Mouse (Mus musculus): ENCODE measurements around the gene Fhit. TPM values are rescaled to one million over a fixed set of nuclear protein-coding genes. Genes with fewer than 3 reads are reported as not detected.

Gene Fhit
- total RNA-seq (2021) = 1 to 10 TPM; 4.8 to 5.8 TPM
- long read RNA-seq, experiment 1 = 0 reads
- long read RNA-seq, experiment 2, partial matches to known transcripts = 0 of 1 reads
- long read RNA-seq, experiment 2, other reads (novel, unspliced or antisense) = 1 of 1 reads

GRCm38 (mm10) chr14:11161751-11162231, at the start of gene Fhit:
Gene Fhit (minus strand): TSS chr14:11162035.
- peak within 1 kb of the TSS; percentile 76 for H3K4me3 ChIP-seq
- peak within 1 kb of the TSS; percentile 93 for H3K27ac ChIP-seq
- peak; percentile 84 to 94 for DNase-seq (ENCODE audit: low spot score in 2 of 2)
- TF ChIP-seq CTCF (conservative IDR thresholded peaks at IDR 0.05) = no peak

DNA sequence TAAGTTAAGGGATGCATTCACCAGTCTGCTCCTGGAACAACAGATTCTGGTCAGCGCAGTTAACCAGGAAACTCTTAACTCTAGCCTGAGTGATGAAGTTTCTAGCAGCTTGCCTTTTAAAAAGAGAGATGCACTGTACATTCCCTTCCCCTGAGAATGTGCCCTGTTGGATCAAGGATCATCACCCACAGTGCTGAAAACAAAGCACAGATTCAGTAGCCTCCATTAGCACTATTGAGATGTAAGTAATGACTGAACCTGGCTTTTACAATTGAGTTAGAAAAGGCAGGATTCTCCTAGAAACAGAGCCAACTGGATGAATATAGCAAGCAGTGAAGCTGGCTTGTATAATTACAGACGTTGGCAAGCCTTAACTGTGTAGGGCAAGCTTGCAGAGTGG, 45.0 kb upstream of the Fhit start:
- no peak for TF ChIP-seq CTCF (conservative IDR thresholded peaks at IDR 0.05)
- no peak for DNase-seq (ENCODE audit: low spot score in 2 of 2)
- H3K4me3 ChIP-seq = no peak overlapping the region
- H3K27ac ChIP-seq = no peak overlapping the region

- DNase-seq (ENCODE audit: low spot score in 2 of 2) = peak; percentile 73 to 87
- Histone ChIP-seq H3K4me3 (peak overlapping the region; percentile 76), H3K27ac (peak overlapping the region; percentile 93)
- no peak for TF ChIP-seq CTCF (conservative IDR thresholded peaks at IDR 0.05)
Measured at GRCm38 (mm10) chr14:11160806-11161450, 907 bp downstream of the Fhit start.

DNA sequence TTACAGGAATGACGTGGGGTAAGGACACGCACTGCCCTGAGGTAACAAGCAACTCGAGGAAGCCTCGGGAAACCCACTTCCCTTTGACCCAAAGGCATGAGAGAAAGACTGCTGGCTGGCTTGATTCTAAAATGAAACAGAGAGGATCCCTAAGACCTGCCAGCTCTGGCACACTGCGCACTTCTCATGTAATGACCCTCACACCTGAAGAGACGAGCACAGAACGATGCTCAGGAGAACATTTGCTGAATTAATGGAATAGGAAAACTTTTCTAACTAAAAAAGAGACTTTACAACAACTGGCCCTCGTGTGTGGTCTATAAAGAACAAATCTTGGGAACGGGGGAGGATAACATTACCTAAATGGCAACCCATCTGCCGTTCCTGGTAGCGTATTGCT, 2.2 kb downstream of the Fhit start:
- no peak for TF ChIP-seq CTCF (conservative IDR thresholded peaks at IDR 0.05)
- no peak for DNase-seq (ENCODE audit: low spot score in 2 of 2)
- H3K4me3 ChIP-seq = peak overlapping the region; percentile 6; the same call in 1 of the 2 replicates
- H3K27ac ChIP-seq = no peak overlapping the region

GRCm38 (mm10) chr14:11159021-11159420, 2.8 kb downstream of the Fhit start:
- Histone ChIP-seq H3K27ac (no peak overlapping the region), H3K4me3 (no peak overlapping the region)
- no peak for DNase-seq (ENCODE audit: low spot score in 2 of 2)
- no peak for TF ChIP-seq CTCF (conservative IDR thresholded peaks at IDR 0.05)

GRCm38 (mm10) chr14:11157741-11158140, 4.1 kb downstream of the Fhit start:
- H3K27ac ChIP-seq = no peak overlapping the region
- DNase-seq (ENCODE audit: low spot score in 2 of 2) = no peak
- H3K4me3 ChIP-seq = no peak overlapping the region
- no peak for TF ChIP-seq CTCF (conservative IDR thresholded peaks at IDR 0.05)

DNA sequence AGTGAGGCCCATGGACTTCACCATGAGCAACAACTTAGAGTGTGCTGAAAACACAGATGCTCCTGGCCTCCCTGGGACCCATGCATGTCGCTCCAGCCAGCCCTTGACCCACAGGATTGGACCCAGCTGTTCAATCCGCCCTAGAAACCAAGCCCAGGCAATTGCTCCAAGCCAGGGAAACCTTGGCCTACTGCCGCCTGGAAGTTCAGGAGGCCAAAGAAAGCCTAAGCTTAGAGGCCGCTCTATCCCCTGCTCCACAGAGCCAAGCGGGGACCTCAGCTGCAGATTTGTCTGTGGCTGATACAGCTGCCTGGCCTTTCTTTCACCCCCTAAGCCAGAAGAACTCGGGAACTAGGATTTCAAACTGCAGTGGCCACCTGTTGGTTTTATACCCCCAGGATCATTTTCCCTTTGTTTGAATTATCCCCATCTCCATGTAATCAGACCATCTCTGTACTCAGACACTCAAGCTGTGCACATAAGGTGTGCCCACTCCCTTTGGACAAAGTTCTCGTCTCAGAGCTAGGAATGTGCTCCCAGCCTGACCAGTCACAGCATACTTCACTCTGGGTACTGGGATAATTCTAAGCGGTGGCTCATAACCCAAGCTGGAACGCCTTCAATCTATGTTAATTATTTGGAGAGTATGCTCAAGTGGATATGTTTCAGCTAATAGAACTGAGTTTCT, 10.1 kb downstream of the Fhit start:
- Histone ChIP-seq H3K4me3 (no peak overlapping the region), H3K27ac (no peak overlapping the region)
- no peak for DNase-seq (ENCODE audit: low spot score in 2 of 2)
- TF ChIP-seq CTCF (conservative IDR thresholded peaks at IDR 0.05) = no peak

DNA sequence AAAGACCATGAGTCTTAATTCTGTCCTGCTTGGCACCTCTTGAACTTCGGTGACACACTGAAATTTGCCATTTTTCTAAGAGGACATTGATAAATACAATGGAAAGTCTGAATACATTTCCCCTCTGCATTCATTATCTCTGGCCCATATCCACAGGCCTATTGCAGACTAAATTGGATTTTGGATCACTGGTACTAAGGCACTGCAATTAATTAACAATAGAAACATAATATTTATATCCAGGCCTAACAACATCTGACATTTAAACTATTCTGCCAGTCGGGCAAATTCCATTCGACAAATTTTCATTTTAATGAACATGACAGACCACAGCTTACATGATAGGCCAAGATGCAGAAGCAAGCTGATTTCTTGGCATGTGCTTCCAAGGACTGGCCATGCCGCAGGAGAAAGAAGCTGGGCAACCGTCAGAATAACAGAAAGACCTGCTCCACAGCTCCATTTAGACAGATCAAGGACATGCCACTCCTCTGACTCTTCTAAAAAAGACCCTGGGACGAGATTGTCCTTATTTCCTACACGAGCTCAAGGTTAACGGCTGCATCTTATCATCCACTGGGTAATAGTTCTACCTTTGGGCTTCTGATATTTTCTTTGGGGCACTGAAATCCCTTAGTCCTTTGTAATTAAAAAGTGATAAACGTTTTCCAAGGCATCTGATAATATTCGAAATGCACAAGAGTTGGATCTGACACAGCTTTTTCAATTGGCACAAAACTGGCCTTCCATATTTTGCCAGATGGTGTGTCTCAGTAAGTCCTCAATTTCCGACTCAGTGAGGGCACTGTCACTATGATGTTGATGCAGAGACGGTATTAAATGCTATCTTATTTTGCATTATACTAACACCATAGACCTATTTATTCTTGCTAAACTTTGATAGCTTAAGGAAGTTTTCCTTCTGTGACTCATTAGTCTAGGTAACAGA, 27.8 kb downstream of the Fhit start:
- DNase-seq (ENCODE audit: low spot score in 2 of 2) = peak in 1 of 2 experiments; percentile 8
- no peak for TF ChIP-seq CTCF (conservative IDR thresholded peaks at IDR 0.05)
- Histone ChIP-seq H3K4me3 (no peak overlapping the region), H3K27ac (peak overlapping the region; percentile 49; the same call in 1 of the 2 replicates)

GRCm38 (mm10) chr14:11132637-11133474, 29.0 kb downstream of the Fhit start:
- peak; percentile 11 to 16 for DNase-seq (ENCODE audit: low spot score in 2 of 2)
- Histone ChIP-seq H3K4me3 (no peak overlapping the region), H3K27ac (peak overlapping the region; percentile 49)
- no peak for TF ChIP-seq CTCF (conservative IDR thresholded peaks at IDR 0.05)

GRCm38 (mm10) chr14:11125096-11125495, 36.7 kb downstream of the Fhit start:
- no peak for TF ChIP-seq CTCF (conservative IDR thresholded peaks at IDR 0.05)
- H3K27ac ChIP-seq = no peak overlapping the region
- DNase-seq (ENCODE audit: low spot score in 2 of 2) = no peak
- no peak overlapping the region for H3K4me3 ChIP-seq

DNA sequence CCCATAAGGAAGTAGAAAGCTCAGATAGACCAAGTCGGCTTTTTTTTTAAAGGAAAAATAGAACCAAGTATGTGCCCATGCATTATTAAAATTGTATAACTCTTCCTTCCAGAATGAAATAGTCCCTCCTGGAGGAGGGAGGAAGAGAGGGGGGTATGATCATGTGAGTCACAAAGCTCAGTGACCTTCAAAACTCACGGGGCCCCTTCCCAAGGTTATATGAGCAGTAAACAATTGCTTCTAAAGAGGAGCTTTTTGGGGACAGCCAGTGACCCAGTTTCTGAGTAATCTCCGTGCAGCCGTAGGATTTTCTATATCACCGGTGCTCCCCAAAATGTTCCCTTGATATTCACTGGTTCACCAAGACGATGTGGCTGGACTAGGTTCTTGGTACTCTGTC, 42.8 kb downstream of the Fhit start:
- DNase-seq (ENCODE audit: low spot score in 2 of 2) = no peak
- TF ChIP-seq CTCF (conservative IDR thresholded peaks at IDR 0.05) = no peak
- H3K4me3 ChIP-seq = no peak overlapping the region
- no peak overlapping the region for H3K27ac ChIP-seq

DNA sequence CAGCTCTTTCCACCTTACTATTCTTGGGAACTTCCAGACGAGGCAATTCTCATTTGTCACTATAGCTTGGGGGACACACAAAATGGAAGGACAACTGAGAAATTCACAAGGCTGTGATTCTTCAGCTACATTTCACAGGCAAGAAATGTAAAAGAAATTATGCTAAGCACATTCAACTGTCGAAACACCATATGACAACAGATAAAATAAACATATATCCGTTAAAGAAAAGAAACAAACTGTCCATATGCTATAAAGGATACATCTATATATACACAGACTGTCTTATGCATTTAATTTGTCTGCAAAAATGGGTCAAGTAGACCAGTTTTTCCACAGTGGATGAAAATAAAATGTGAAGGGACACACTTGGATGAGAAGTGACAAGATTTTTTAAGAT, 76.2 kb downstream of the Fhit start:
- H3K4me3 ChIP-seq = no peak overlapping the region
- DNase-seq (ENCODE audit: low spot score in 2 of 2) = no peak
- no peak for TF ChIP-seq CTCF (conservative IDR thresholded peaks at IDR 0.05)
- no peak overlapping the region for H3K27ac ChIP-seq

All from layer of hippocampus, adult 2 months (tissue).